Mouse (Mus musculus) ES-Bruce4 (cell line): ENCODE measurements around the gene Fgfr2.

Source experiments
- CTCF ChIP-seq: IDR thresholded peaks from one replicate; pipeline ENCODE4 v1.8.1; 2011; ENCODE audit warnings: low read depth, low read length
- EP300 ChIP-seq: IDR thresholded peaks from 2 replicates; pipeline ENCODE4 v1.6.1; 2011; ENCODE audit warnings: low read depth, low read length; ENCODE audit not compliant: insufficient read depth

GRCm38 (mm10) chr7:130950482-130950881 lies 2172.7 kb downstream of the Fgfr2 start:
- TF ChIP-seq CTCF (no peak), EP300 (no peak)
